Mouse (Mus musculus) retina, postnatal 1 day (tissue): ENCODE measurements at regions not wholly inside any gene's neighbourhood (a gene's known extent, or its start where the extent isn't known, plus 50 kb on each side); places are given as distances from the start of the nearest gene placed in this dataset.

Experiments used
- DNase-seq: peaks from one replicate; pipeline ENCODE4 v3.0.0-alpha.2; 2012

DNA sequence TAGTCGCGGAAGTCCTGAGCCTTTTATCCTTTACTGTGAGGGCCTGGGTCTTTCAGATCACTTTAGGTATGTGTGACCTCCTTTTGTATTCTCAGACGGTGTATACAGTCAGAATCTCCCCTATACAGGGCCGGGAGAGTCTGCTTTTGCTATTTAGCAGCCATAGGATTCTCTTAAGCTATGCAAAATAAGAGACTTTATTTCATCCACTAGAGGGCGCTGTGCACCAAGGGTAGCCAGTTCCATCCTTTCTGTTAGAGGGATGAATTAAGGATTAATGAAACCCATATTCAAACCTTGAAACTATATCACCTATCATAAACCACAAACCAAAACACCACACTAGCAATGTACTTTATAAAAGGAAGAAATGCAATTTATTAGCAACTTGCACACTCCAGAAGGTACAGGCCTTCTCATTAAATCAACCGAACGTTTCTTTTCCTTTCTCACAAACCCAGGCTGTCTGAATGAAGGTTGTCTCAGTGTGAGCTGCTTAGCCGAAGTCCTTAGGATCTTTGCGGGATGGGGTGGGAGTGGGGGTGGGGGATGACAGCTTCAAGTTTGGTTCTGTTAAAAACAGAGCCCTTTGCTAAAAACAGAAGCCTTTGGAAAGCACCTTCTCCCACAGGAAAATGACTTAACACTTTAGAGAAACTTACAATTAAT, 116.8 kb upstream of the Tmpo start:
- peak; percentile 79 for DNase-seq

DNA sequence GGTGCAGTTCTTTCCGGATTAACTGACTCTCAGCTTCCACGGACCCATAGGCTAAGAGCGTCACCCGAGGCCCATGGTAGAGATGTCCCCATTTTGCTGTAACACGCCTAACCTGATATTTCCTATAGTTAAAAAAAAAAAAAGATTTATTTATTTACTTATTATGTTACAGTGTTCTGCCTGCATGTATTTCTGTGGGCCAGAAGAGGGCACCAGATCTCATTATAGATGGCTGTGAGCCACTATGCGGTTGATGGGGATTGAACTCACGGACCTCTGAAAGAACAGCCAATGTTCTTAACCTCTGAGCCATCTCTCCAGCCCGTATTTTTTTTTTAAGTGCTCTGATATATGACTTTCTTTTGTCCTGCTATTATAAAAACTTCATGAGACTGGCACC, 114.2 kb upstream of the Tmpo start:
- no peak for DNase-seq

DNA sequence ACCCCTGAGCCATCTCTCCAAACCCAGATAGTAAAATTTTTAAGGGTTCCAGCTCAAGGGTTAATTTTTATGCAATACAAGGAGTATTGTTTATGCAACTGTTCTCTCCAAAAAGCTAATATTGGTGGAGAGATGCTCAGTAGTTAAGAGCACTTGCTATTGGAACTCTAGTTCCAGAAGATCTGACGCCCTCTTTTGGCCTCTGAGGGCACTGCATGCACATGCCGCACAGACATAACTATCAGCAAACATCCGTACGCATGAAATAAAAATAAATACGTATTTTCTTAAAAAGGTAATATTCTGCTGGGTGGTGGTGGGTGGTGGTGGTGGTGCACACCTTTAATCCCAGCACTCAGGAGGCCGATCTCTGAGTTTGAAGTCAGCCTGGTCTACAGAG, 112.1 kb upstream of the Tmpo start:
- DNase-seq = no peak

DNA sequence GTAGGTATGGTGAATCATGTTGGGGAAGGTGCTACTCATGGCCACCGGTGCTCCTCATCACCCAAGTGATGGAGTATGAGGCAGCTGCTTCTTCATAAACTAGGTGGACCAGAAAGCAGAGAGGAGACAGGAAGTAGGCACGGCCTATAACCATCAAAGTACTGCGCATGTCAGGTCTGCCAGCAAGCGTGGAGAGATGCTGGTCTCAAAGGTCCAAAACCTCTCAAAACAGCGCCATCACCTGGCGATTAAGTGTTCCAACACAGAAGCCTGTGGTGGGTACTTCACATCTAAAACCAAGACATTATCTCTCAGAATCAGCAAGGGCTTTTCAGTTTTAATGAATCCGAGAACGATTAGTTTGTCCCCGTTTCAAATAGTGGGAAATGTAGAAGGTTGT, 103.1 kb upstream of the Tmpo start:
- DNase-seq = no peak

DNA sequence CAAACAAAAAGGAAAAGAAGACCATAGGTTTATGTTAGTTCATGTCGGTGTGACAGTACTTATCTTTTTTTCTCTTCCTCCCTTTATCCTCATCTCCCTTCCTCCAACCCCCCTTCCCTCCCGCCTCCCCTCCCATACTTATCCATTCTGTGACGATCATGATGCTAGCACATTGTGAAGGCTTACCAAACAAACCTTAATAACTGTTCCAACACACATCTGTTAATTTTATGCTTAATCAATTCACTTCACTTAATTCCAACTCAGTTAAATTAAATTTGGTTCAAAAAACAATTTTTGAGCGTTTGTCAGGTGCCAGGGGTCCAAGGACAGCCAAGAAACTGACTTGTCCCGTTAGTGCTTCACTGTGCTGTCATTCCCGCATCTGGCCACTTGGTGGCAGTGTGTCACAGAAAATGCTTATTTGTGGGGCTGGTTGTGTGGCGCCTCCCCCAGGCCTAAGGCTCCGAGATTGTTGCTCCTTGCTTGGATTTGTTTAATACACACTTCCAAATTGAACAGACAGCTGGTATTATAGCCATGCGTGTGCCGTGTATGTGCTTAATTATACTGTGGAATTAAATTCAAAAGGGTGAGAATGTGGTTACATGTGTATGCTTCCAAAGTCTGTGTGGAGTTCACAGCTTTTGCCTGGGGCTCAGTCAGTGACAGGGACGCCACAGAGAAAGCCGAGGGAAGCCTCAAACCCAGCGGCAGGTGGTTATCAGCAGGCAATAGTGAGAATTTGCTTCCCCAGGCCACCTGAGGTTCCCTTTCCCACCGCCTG, 90.0 kb upstream of the Tmpo start:
- DNase-seq = peak; percentile 92

DNA sequence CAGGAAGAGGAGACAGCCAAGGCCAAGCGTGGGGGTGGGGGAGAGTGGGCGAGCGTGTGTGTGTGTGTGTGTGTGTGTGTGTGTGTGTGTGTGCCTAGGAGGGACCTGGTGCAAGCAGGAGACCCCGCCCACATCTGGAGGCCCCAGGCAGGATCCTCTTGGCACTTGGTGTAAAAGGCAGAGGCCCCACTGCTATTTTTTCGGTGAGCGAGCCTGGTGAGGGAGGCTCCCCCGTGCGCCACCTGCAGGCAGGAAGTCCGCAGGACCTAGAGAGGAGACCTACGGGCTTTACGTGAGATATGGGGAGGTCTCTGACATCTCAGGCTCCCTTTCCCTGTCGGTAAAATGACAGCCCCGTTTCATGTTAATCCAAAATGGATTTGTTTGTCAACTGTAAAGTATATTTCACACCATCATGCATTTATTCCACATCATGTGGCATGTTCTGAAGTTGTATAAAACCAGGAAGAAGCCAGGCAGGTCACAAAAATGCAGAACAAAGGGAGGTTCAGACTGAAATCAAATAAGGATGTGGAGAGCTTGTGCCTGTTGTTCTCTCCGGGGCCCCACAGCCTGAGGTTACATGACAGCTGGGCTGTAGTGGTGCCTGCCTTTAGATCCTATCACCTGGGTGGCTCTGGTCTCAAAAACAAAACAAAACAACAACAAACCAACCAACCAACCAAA, 89.3 kb upstream of the Tmpo start:
- peak; percentile 85 for DNase-seq

DNA sequence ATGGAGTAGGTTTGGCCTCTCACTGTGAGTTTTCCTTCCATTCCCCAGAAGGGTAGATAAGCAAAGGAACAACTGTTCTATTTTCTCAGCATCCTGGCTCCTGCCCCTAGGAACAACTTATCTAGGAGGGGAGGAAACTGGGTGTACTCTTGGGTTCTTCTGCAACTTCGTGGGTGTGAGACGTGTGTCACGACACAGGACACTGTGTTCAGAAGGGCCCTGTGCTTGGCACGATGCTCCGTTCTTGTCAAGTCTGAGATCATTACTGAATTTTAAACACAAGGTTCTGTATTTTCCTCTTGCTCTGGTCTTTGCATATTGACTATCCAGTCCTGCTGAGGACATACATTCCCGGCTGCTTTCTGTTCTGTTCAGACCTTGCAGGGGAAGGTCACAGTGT, 86.8 kb upstream of the Tmpo start:
- DNase-seq = no peak

DNA sequence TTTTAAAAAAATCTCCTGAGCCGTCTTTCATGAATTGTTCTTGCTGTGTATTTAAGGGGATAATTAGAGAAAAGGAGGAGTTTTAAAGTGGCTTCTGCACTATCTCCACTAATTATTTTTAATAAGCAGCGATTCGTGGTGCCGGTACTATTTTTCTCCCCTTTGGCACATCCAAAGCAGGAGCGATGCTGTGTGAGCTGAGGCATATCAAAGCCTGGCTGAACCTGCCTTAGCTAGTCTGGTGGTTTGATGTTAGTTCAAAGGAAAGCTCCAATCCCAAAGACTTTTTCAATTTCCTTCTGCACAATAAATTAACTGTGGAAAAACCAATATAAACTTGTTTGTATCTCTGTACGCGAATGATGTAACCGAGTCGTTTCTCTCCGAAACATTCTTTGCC, 79.3 kb upstream of the Tmpo start:
- DNase-seq = no peak

DNA sequence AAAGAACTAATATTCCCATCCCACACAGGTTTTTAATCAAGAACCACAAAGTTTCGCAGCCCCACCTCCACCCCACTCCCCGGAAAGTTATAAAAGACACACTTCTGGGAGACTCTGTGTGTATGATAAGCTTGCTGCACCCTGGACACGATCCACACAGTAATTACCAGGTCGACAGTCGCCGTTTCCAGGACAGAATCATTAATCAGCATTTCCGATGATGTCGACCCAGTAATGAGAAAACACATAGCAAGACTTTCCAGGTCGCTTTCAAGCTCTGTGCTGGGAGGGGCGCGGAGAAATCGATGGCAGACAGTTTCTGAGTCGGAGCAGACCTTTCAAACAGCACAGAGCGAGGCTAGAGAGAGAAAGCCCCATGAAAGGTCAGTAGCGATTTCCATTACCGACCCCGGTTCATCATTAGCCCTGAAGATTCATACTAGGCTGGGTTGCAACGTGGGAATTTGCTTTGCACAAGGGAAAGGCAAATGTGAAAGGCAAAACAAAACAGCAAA, 68.6 kb upstream of the Tmpo start:
- DNase-seq = peak; percentile 27

DNA sequence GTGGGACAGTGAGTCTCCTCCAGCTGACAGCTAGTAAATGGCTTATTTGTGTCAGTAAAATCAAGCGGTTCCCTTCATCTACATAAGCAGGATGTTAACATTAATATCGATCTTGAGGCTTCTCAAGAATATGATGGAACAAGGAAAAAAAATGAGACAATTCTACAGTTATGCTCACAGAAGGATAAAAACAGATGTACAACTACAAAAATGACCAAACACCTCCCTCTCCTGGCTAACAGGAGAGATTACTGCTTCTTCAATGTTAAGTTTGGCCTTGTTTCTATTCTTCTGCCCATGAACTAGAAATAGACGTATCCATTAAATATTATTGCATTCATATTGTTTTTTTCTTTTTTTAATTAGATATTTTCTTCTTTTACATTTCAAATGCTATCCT, 63.2 kb upstream of the Tmpo start:
- peak; percentile 43 for DNase-seq

DNA sequence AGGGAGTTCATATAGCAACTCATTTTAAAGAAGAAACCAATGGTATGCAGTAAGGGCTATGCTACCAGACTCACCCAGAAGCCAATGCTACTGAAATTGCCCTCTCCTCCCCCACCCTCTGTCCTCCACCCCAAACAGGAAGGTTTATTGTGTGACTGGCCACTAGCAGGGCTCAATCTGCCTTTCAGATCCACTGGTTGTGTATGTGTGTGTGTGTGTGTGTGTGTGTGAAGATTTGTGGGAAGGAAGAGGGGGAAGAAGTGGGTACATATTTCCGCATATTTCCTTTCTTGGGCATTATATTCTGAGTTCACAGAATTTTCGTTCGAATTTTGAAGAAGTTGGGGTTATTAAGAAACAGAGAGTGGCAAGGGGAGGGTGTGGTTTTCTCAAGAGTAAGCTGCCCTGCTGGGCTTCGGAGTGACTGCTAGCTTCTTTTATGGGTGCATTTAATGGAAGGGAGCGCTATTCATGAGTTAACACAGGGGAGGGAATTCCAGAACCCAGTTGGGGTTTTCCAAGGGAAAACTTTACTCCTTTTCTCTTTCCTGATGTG, 61.5 kb upstream of the Tmpo start:
- no peak for DNase-seq

DNA sequence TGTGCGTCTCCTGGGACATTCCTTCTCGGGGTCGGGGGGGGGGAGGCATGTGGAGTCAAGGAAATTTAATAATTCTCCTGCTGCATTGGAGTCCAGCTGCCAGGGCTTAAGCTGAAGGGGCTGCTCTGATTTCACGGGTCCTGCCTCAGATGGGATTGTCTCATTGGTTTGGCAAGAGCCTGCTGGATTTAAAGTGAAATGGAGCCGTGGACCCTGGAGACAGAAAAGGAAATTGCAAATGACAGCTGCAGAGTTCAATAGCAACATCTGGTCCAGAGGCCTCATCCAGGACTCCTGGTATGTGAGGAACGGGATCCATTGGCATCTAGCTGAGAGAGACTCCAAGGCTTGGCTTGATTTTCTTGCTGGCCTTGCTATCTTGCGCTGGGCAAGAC, 60.5 kb upstream of the Tmpo start:
- peak; percentile 36 for DNase-seq

DNA sequence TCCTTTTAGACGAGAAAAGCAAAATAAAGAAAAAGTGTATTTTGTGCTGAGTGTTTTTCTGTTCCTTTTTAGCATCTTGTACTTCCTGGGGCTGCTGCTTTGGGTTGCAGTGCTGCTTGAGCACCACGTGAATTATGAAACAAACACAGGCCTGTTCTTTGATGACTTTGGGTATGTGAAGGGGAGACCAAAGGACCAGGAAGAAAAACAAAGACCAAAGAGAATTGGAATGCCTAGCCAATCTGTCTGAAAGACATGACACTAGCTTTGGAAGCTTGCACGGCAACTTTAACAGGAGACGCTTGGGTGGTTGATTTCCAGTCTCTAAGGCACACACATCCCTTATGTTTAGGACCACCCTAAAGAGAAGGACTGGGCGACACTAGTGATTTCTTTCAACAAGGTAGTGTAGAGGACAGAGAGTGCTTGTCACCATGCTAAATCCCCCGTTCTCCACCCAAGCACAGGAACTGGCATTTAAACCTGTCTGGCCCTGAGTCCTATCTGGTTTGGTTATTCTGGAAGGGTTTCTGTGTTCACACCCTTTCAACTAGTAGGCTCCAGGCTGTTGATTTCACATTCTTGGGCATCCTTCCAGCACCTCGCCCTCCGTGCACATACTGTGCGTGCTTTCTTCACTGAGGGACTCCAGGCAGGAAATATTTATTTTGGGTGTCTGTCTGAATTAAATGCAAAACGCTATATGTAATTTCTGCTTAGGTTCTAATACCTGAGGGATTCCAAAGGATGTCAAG, 59.9 kb upstream of the Tmpo start:
- DNase-seq = no peak

DNA sequence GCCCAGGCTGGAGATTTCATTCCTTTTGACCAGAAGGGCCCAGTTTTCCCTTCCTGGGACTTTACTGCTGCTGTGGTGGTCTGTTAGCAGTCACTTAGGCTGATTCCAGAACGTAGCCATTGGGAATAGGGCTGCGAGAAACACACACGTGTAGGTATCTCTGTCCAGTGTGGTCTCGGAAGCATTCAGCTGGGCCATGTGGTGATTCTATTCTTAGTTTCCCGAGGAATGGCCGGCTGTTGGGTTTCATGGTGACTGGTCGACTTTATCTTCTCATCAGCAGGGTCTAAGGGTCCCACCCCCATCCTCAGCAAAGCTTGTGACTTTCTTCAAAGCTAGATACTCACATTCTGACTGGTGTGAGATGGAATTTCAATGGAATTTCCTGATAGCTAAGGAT, 59.2 kb upstream of the Tmpo start:
- DNase-seq = no peak

DNA sequence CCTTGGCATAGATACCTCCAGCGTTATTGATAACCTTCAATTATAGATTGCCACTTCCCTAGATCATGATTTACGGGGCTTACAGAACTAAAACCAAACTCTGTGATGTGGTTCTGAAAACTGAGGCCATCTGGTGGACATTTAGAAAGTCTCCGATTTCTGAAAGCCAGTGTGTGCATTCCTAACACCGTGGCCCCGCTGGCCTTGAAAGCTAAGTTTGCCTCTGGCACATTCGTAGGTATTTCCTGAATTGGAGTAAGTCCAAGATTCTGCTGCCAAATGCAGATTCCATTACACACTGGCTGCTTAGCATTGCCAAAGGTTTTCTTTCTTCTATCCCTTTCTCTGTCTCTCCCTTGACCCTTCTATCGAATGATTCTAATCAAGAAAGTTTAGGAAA, 55.7 kb upstream of the Tmpo start:
- DNase-seq = peak; percentile 56

DNA sequence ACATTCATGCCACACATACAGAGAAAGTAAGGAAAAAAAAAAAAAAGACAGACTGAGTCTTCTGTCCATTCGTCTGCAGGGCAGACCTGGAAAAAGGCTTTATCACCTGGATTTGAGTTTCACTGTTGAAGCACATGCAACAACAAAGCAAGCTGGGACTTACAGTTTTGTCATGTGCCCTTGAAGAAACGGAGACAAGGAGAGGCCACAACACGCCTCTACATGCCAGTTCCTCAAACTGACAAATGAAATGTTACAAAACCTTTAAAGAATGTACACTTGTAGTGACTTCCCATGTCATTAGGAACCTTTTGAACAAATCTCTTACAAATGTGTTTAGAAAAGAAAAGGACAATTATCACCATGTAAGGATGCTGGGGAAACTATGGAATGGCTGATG, 53.6 kb upstream of the Tmpo start:
- no peak for DNase-seq
